Mouse (Mus musculus): ENCODE results near the gene Mrpl39. TPM values are rescaled to one million over a fixed set of nuclear protein-coding genes. Genes with fewer than 3 reads are reported as not detected.

Gene Mrpl39
- polyA plus RNA-seq, 1 experiment from 2014 or later, result 27.0 TPM

GRCm38 (mm10) chr16:84717618-84718248 is 17.8 kb downstream of the Mrpl39 start:
- Histone ChIP-seq H3K4me1 (ENCODE audit: insufficient read depth, low read depth, low read length) (no peaks in the 10 kb centered on the region), H3K27me3 (replicated peaks; ENCODE audit: insufficient read depth, low read length) (no peaks in the 10 kb centered on the region), H3K4me3 (ENCODE audit: low read depth, low read length) (no peak overlapping the region), H3K9me3 (ENCODE audit: low read length) (no peaks in the 10 kb centered on the region), H3K9ac (replicated peaks; ENCODE audit: low read depth) (no peak overlapping the region), H3K4me2 (replicated peaks; ENCODE audit: low read depth, low read length) (no peak overlapping the region), H3K36me3 (ENCODE audit: insufficient read depth, low read length) (peaks cover 18% of the 10 kb centered on the region; the same call in 1 of the 2 replicates), H3K27ac (ENCODE audit: low read length) (no peak overlapping the region)
- WGBS, result 92% methylated on average over 10 of the region's 10 CpGs
- TF ChIP-seq EP300 (IDR thresholded peaks at IDR 0.05) (no peak), CTCF (IDR thresholded peaks at IDR 0.05) (no peak)
- ATAC-seq (no peak), DNase-seq (ENCODE audit: low spot score) (no peak)

DNA sequence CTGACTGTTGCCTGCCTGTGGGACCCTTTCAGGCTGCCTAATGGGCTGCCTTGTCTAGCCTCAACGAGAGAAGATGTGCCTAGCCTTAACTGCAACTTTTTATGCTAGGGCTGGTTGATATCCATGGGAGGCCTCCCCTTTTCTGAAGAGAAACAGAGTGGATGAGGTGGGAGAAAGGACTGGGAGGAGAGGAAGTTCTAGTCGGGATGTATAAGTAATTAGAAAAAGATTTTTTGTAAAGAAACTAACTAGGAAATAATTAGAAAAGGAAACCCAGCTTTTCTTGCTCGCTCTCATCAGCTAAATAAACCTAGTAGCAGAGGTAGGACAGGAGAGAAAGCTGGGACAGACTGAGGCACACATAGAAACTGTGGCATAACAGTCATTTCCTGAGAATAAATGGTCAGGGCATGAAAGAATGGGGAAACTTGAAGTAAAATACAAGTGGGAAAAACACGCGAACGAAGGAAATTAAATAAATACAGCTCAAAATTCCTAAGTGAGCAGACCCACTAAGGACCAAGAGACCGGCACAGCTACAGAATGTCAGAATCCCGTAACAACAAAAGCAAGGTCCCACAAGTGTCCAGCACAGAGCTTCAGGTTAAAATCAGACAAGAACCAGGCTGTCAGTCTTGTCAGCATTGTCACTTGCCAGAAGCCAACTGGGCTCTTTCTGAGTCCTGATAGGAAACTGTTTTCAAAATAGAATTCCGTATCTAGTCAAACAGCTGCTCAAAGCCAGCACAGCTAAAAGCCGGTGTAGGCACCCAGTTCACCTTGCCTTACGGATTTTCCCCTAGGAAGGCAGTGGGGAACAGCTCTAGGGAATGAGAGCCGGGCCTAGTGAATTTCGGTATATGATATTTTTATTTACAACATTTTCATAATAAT is 18.6 kb downstream of the Mrpl39 start:
- WGBS, result 84% methylated on average over 13 of the region's 13 CpGs
- Histone ChIP-seq H3K4me3 (ENCODE audit: low read depth, low read length) (no peak overlapping the region), H3K27me3 (replicated peaks; ENCODE audit: insufficient read depth, low read length) (no peaks in the 10 kb centered on the region), H3K36me3 (ENCODE audit: insufficient read depth, low read length) (peaks cover 15% of the 10 kb centered on the region; the same call in 1 of the 2 replicates), H3K4me1 (ENCODE audit: insufficient read depth, low read depth, low read length) (no peaks in the 10 kb centered on the region), H3K9me3 (ENCODE audit: low read length) (no peaks in the 10 kb centered on the region), H3K4me2 (replicated peaks; ENCODE audit: low read depth, low read length) (no peak overlapping the region), H3K27ac (ENCODE audit: low read length) (no peak overlapping the region), H3K9ac (replicated peaks; ENCODE audit: low read depth) (no peak overlapping the region)
- no peak for ATAC-seq
- no peak for DNase-seq (ENCODE audit: low spot score)
- TF ChIP-seq EP300 (IDR thresholded peaks at IDR 0.05), result no peak
- TF ChIP-seq CTCF (IDR thresholded peaks at IDR 0.05), result no peak

DNA sequence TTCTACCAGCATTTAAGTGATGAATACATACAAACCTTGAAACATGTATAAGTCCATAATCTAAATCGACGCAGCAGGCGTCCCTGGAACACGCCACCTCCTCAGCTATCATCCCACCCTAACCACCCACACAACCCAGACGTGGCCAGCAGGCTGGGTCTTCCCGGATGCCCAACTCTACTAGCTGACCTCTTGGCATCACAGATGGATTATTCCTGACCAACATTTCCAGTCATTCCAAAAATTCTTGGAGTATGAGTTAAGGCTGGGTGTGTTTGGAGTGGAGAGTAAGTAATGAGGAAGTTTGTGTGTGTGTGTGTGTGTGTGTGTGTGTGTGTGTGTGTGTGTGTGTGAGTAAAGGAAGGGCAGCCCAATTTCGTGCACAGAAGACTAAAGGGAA is 19.3 kb downstream of the Mrpl39 start:
- Histone ChIP-seq H3K4me3 (ENCODE audit: low read depth, low read length) (no peak overlapping the region), H3K4me1 (ENCODE audit: insufficient read depth, low read depth, low read length) (no peaks in the 10 kb centered on the region), H3K4me2 (replicated peaks; ENCODE audit: low read depth, low read length) (no peak overlapping the region), H3K9me3 (ENCODE audit: low read length) (no peaks in the 10 kb centered on the region), H3K36me3 (ENCODE audit: insufficient read depth, low read length) (peaks cover 7% of the 10 kb centered on the region; the same call in 1 of the 2 replicates), H3K27me3 (replicated peaks; ENCODE audit: insufficient read depth, low read length) (no peaks in the 10 kb centered on the region), H3K9ac (replicated peaks; ENCODE audit: low read depth) (no peak overlapping the region), H3K27ac (ENCODE audit: low read length) (no peak overlapping the region)
- ATAC-seq (no peak), DNase-seq (ENCODE audit: low spot score) (no peak)
- no peak for TF ChIP-seq CTCF (IDR thresholded peaks at IDR 0.05)
- no peak for TF ChIP-seq EP300 (IDR thresholded peaks at IDR 0.05)
- 83% methylated on average over 7 of the region's 7 CpGs for WGBS

- TF ChIP-seq CTCF (IDR thresholded peaks at IDR 0.05), result no peak
- TF ChIP-seq EP300 (IDR thresholded peaks at IDR 0.05), result no peak
- 90% methylated on average over 6 of the region's 6 CpGs for WGBS
- DNase-seq (ENCODE audit: low spot score), result no peak
- Histone ChIP-seq H3K27ac (ENCODE audit: low read length) (no peak overlapping the region), H3K4me1 (ENCODE audit: insufficient read depth, low read depth, low read length) (no peaks in the 10 kb centered on the region), H3K36me3 (ENCODE audit: insufficient read depth, low read length) (no peaks in the 10 kb centered on the region), H3K4me2 (replicated peaks; ENCODE audit: low read depth, low read length) (no peak overlapping the region), H3K4me3 (ENCODE audit: low read depth, low read length) (no peak overlapping the region), H3K27me3 (replicated peaks; ENCODE audit: insufficient read depth, low read length) (no peaks in the 10 kb centered on the region), H3K9me3 (ENCODE audit: low read length) (no peaks in the 10 kb centered on the region), H3K9ac (replicated peaks; ENCODE audit: low read depth) (no peak overlapping the region)
- no peak for ATAC-seq
These were observed 20.6 kb downstream of the Mrpl39 start for GRCm38 (mm10) chr16:84714978-84715377.

DNA sequence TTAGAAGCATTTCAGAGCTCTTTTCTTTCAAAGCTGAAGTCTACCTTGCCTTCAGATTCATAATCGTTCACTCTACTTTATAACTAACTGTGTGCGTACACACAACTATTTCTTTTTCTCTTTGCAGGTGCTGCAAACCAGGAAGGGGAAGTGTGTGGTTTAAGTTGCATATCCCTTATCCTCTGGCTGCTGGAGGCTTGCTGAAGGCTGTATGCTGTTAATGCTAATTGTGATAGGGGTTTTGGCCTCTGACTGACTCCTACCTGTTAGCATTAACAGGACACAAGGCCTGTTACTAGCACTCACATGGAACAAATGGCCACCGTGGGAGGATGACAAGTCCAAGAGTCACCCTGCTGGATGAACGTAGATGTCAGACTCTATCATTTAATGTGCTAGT is 21.6 kb downstream of the Mrpl39 start:
- DNase-seq (ENCODE audit: low spot score) (no peak), ATAC-seq (no peak)
- H3K27ac ChIP-seq (ENCODE audit: low read length), result no peak overlapping the region
- no peaks in the 10 kb centered on the region for H3K36me3 ChIP-seq (ENCODE audit: insufficient read depth, low read length)
- H3K27me3 ChIP-seq (replicated peaks; ENCODE audit: insufficient read depth, low read length), result no peaks in the 10 kb centered on the region
- no peak overlapping the region for H3K9ac ChIP-seq (replicated peaks; ENCODE audit: low read depth)
- no peak overlapping the region for H3K4me2 ChIP-seq (replicated peaks; ENCODE audit: low read depth, low read length)
- TF ChIP-seq EP300 (IDR thresholded peaks at IDR 0.05), result no peak
- no peak for TF ChIP-seq CTCF (IDR thresholded peaks at IDR 0.05)
- H3K9me3 ChIP-seq (ENCODE audit: low read length), result no peaks in the 10 kb centered on the region
- WGBS, result 83% methylated on average over 4 of the region's 4 CpGs
- H3K4me1 ChIP-seq (ENCODE audit: insufficient read depth, low read depth, low read length), result no peaks in the 10 kb centered on the region
- H3K4me3 ChIP-seq (ENCODE audit: low read depth, low read length), result no peak overlapping the region

DNA sequence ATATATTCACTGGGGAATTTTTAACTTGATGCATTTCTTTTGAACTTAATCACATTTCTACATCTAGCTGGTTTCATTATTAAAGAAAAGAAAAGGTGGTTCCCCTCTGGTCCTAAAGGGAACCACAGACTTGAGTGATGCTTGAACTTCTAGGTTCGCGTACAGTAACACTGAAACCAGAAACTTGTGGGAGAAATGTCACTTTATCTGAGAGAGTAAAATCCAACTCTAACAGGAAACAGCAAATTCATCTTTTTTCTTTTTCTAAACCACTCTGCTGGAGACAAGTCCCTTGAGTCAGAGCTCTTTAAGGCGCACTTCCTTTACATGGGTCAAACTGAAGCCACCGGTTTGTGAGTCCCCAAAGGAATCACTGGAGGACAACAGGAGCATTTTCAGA is 22.4 kb downstream of the Mrpl39 start:
- no peak for TF ChIP-seq EP300 (IDR thresholded peaks at IDR 0.05)
- no peak for TF ChIP-seq CTCF (IDR thresholded peaks at IDR 0.05)
- Histone ChIP-seq H3K36me3 (ENCODE audit: insufficient read depth, low read length) (no peaks in the 10 kb centered on the region), H3K27me3 (replicated peaks; ENCODE audit: insufficient read depth, low read length) (no peaks in the 10 kb centered on the region), H3K27ac (ENCODE audit: low read length) (no peak overlapping the region), H3K4me3 (ENCODE audit: low read depth, low read length) (no peak overlapping the region), H3K9me3 (ENCODE audit: low read length) (no peaks in the 10 kb centered on the region), H3K9ac (replicated peaks; ENCODE audit: low read depth) (no peak overlapping the region), H3K4me2 (replicated peaks; ENCODE audit: low read depth, low read length) (no peak overlapping the region), H3K4me1 (ENCODE audit: insufficient read depth, low read depth, low read length) (no peaks in the 10 kb centered on the region)
- DNase-seq (ENCODE audit: low spot score) (no peak), ATAC-seq (no peak)
- 73% methylated on average over 4 of the region's 4 CpGs for WGBS

Measured in lung, postnatal 0 days (tissue).